Mouse (Mus musculus): ENCODE measurements around the gene Spdl1.

DNA sequence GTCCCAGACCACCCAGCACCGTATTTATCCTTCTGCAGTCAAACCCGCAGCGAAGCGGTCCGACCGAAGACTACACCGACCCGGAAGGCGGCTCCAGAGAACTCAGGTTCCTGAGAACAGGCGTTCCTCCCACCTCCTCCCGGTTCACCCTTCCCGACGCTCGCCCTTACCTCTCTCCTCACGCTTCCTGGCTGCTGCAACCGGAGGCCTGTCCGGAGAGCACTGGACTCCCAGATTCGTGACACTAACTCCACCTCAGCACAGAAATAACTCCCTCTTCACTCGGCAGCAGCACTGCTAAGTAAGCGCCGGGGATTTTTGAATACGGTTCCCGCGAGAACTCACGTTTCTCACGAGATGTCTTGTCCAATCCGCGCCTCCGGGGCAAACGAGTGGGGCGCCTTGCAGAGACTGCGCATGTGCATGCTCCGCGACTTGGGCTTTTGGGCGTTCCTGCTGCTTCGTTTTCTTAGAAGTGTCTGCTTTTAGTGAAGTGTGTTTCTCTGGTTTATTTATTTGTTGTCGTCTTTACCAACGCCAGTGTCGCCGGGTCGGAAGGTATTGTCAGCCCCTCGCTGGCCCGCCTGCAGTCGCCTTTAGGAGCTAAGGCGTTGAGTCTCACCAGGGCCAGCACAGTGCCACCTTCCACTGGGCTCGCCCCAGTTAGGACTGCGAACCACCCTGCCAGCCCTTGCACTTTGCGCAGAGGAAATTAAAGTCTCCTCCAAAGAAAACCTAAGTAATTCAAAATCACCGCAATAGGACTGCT lies at the start of gene Spdl1:
- TF ChIP-seq MAFK (IDR thresholded peaks at IDR 0.05; ENCODE audit: borderline replicate concordance, low read depth, low read length) (no peak), GATA1 (IDR thresholded peaks at IDR 0.05; ENCODE audit: low read depth, low read length) (no peak; the same call in 1 of the 2 replicates), EP300 (IDR thresholded peaks at IDR 0.05; ENCODE audit: low read depth in 1 of 2, low read length in 2 of 2) (peak in 1 of 2 experiments; percentile 13; a peak in 1 of 4 replicates), POLR2A (IDR thresholded peaks at IDR 0.05; ENCODE audit: control insufficient read depth in 1 of 2, insufficient read depth in 1 of 2, low read depth in 1 of 2, low read length in 2 of 2, poor library complexity in 1 of 2) (peak; percentile 66 to 98; a peak in 3 of 4 replicates), CTCF (IDR thresholded peaks at IDR 0.05 in 2 of 3, conservative IDR thresholded peaks at IDR 0.05 in 1 of 3; ENCODE audit: control insufficient read depth in 1 of 3, insufficient read depth in 1 of 3, low read depth in 2 of 3, low read length in 3 of 3, poor library complexity in 1 of 3, severe bottlenecking in 1 of 3) (no peak), NRF1 (IDR thresholded peaks at IDR 0.05; ENCODE audit: insufficient read depth, low read depth, low read length, poor library complexity, severe bottlenecking) (peak; percentile 94), ZNF384 (IDR thresholded peaks at IDR 0.05; ENCODE audit: low read depth, low read length) (no peak), TAL1 (IDR thresholded peaks at IDR 0.05; ENCODE audit: low read length) (no peak), POLR2AphosphoS2 (IDR thresholded peaks at IDR 0.05; ENCODE audit: low read length) (peak; percentile 93), RCOR1 (IDR thresholded peaks at IDR 0.05; ENCODE audit: low read depth, low read length) (no peak), SMC3 (IDR thresholded peaks at IDR 0.05; ENCODE audit: low read depth, low read length) (no peak), KAT2A (conservative IDR thresholded peaks at IDR 0.05; ENCODE audit: low read depth, low read length) (no peak; the same call in 1 of the 2 replicates), CHD2 (IDR thresholded peaks at IDR 0.05; ENCODE audit: low read length) (peak; percentile 100)

Measured in MEL (cell line).